20 mouse cellular contexts compared by ENCODE assay signal in the genomic region with DNA sequence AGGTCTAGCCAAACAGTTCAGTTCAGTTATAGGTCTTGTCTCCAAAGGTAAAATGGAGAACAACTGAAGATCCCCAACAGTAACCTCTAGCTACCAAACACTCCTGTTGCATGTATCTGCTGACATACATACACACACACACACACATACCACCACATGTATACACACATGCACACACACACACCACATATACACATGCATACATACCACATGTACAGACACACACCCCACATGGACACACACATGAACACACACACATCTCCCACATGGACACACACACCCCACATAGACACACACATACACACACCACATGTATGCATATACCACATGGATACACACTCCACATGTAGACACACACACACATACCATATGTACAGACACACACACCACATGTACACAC. TPM values are rescaled to one million over a fixed set of nuclear protein-coding genes. Genes with fewer than 3 reads are reported as not detected.
DNase-seq lines count a peak whose midpoint lies in the region; ATAC-seq and TF ChIP-seq lines count a peak whose summit lies in the region.
"Had no signal": no experiment of that assay in that cellular context is flagged by ENCODE, and none has a peak within 500 bp of the region (broad histone marks: within the 10 kb centered on the region; RNA-seq: fewer than 3 reads in every experiment).

No protein-coding gene starts in this region.

- intact Hi-C loops in left cerebral cortex, postnatal 36 days (cut with DNase I): loop anchor here (10.0 kb wide), 1 partner anchor 513 kb away; no protein-coding TSS in a partner anchor

- H3K36me3 ChIP-seq in heart, embryonic 11.5 days (ENCODE audit: control insufficient read depth, insufficient read depth, low read length): no peaks in the 10 kb centered on the region
- no peaks in the 10 kb centered on the region for H3K36me3 ChIP-seq in testis, adult 2 months (ENCODE audit: control insufficient read depth, insufficient read depth, low read length)
- H3K36me3 ChIP-seq in liver, embryonic 16.5 days (ENCODE audit: control insufficient read depth, insufficient read depth): no peaks in the 10 kb centered on the region
- H3K36me3 ChIP-seq: embryonic facial prominence, embryonic 15.5 days; heart, embryonic 13.5 days; hindbrain, embryonic 10.5 days; neural tube, embryonic 15.5 days had no signal

- no peaks in the 10 kb centered on the region; the same call in 1 of the 2 replicates for H3K4me1 ChIP-seq in heart, embryonic 11.5 days (ENCODE audit: control insufficient read depth, insufficient read depth, low read length)
- H3K4me1 ChIP-seq in testis, adult 2 months (ENCODE audit: control insufficient read depth, insufficient read depth, low read length): no peaks in the 10 kb centered on the region
- H3K4me1 ChIP-seq in liver, embryonic 16.5 days (ENCODE audit: control insufficient read depth, low read depth, low read length): peaks cover 11% of the 10 kb centered on the region

- no peak for TF ChIP-seq POLR2A in testis, adult 2 months (IDR thresholded peaks at IDR 0.05; ENCODE audit: control insufficient read depth, low read depth, low read length)

- no peak for TF ChIP-seq CTCF in testis, adult 2 months (IDR thresholded peaks at IDR 0.05; ENCODE audit: control insufficient read depth, insufficient read depth, insufficient replicate concordance, low read depth, low read length)

- H3K9ac ChIP-seq in heart, embryonic 11.5 days (ENCODE audit: low read depth, low read length): no peak overlapping the region
- H3K9ac ChIP-seq in liver, embryonic 16.5 days (ENCODE audit: low read depth, low read length): peak overlapping the region; percentile 48
- H3K9ac ChIP-seq: embryonic facial prominence, embryonic 15.5 days; heart, embryonic 13.5 days; neural tube, embryonic 15.5 days had no signal

- peaks cover 10% of the 10 kb centered on the region; the same call in 1 of the 2 replicates for H3K27me3 ChIP-seq in heart, embryonic 11.5 days (ENCODE audit: control insufficient read depth, insufficient read depth, low read length)
- no peaks in the 10 kb centered on the region for H3K27me3 ChIP-seq in testis, adult 2 months (ENCODE audit: control insufficient read depth, insufficient read depth, low read length)
- H3K27me3 ChIP-seq in liver, embryonic 16.5 days (ENCODE audit: control insufficient read depth, insufficient read depth, low read depth, low read length): no peaks in the 10 kb centered on the region

- H3K4me3 ChIP-seq in heart, embryonic 11.5 days (ENCODE audit: low read depth, low read length): no peak overlapping the region
- H3K4me3 ChIP-seq in testis, adult 2 months (ENCODE audit: control insufficient read depth, low read depth, low read length): peak overlapping the region; percentile 23; the same call in 1 of the 2 replicates
- H3K4me3 ChIP-seq in liver, embryonic 16.5 days (ENCODE audit: low read depth, low read length): peak overlapping the region; percentile 17
- H3K4me3 ChIP-seq: embryonic facial prominence, embryonic 15.5 days; heart, embryonic 13.5 days; hindbrain, embryonic 10.5 days; neural tube, embryonic 15.5 days had no signal

- no peak for DNase-seq in heart, adult 11 months
- no peak for DNase-seq in testis, postnatal 14 days (ENCODE audit: low spot score)
- DNase-seq in left cerebral cortex, postnatal 36 days (ENCODE audit: low spot score in 2 of 2): no peak
- no peak for DNase-seq in urinary bladder, postnatal 36 days (ENCODE audit: low spot score in 2 of 2)
- DNase-seq: B cell, adult 2 months; cerebellum, adult 18-20 months; gastrocnemius, postnatal 10 days; kidney, adult 8-10 months; kidney, postnatal 4 days; lung, adult 2 months; lung, postnatal 4 days; thymus, postnatal 25 days had no signal

- no peaks in the 10 kb centered on the region for H3K9me3 ChIP-seq in heart, embryonic 11.5 days (replicated peaks; ENCODE audit: control insufficient read depth, low read length)
- H3K9me3 ChIP-seq in liver, embryonic 16.5 days (replicated peaks; ENCODE audit: control insufficient read depth, low read length): no peaks in the 10 kb centered on the region
- H3K9me3 ChIP-seq: embryonic facial prominence, embryonic 15.5 days; heart, embryonic 13.5 days; hindbrain, embryonic 10.5 days; neural tube, embryonic 15.5 days had no signal

- peak overlapping the region; percentile 50; the same call in 1 of the 2 replicates for H3K27ac ChIP-seq in heart, embryonic 11.5 days (ENCODE audit: low read depth, low read length)
- H3K27ac ChIP-seq in testis, adult 2 months (ENCODE audit: control insufficient read depth, insufficient read depth, low read depth, low read length): no peak overlapping the region
- H3K27ac ChIP-seq in liver, embryonic 16.5 days (ENCODE audit: low read length): peak overlapping the region; percentile 89
- H3K27ac ChIP-seq: embryonic facial prominence, embryonic 15.5 days; heart, embryonic 13.5 days; hindbrain, embryonic 10.5 days; neural tube, embryonic 15.5 days had no signal

- no peak for ATAC-seq in heart, embryonic 11.5 days (replicated peaks; ENCODE audit: insufficient number of reproducible peaks, low FRiP score, low TSS enrichment)
- no peak for ATAC-seq in liver, embryonic 16.5 days (ENCODE audit: low read depth)

- H3K4me2 ChIP-seq in heart, embryonic 11.5 days: no peak overlapping the region
- peak overlapping the region; percentile 77 for H3K4me2 ChIP-seq in liver, embryonic 16.5 days (ENCODE audit: low read depth, low read length)
- H3K4me2 ChIP-seq: embryonic facial prominence, embryonic 15.5 days; neural tube, embryonic 15.5 days had no signal

RNA-seq across cellular contexts. Expression of a gene that starts 1.0 kb away (rescaled TPM):
- 4.1 and 6.4 TPM in 2 replicates for polyA plus RNA-seq in heart, embryonic 11.5 days (2014; fragmentation: Nextera tagmentation; extraction: Ambion mirVana)
- 0.75 and 0.84 TPM in 2 replicates for polyA plus RNA-seq in testis, adult 2 months (2012; rRNA removed)
- 18.7 and 19.7 TPM in 2 replicates for polyA plus RNA-seq in liver, embryonic 16.5 days (2015; fragmentation: Nextera tagmentation; extraction: Ambion mirVana)
- total RNA-seq in left cerebral cortex, postnatal 36 days (2021): under 1 TPM; 0.54 to 0.66 TPM
- polyA plus RNA-seq: small intestine, adult 2 months had no signal

RNA-seq across cellular contexts. Expression of a gene that starts 31.9 kb away (rescaled TPM):
- polyA plus RNA-seq in heart, embryonic 11.5 days (2014; fragmentation: Nextera tagmentation; extraction: Ambion mirVana): 47.3 and 50.7 TPM in 2 replicates
- polyA plus RNA-seq in testis, adult 2 months (2012; rRNA removed): 15.3 and 18.8 TPM in 2 replicates
- 32.6 and 33.0 TPM in 2 replicates for polyA plus RNA-seq in liver, embryonic 16.5 days (2015; fragmentation: Nextera tagmentation; extraction: Ambion mirVana)
- 10 to 100 TPM; 12.9 to 14.6 TPM for total RNA-seq in left cerebral cortex, postnatal 36 days (2021)

RNA-seq across cellular contexts. Expression of a gene that starts 32.0 kb away (rescaled TPM):
- 8.7 and 9.9 TPM in 2 replicates for polyA plus RNA-seq in heart, embryonic 11.5 days (2014; fragmentation: Nextera tagmentation; extraction: Ambion mirVana)
- 2.7 and 4.1 TPM in 2 replicates for polyA plus RNA-seq in testis, adult 2 months (2012; rRNA removed)
- polyA plus RNA-seq in liver, embryonic 16.5 days (2015; fragmentation: Nextera tagmentation; extraction: Ambion mirVana): 2.7 and 3.0 TPM in 2 replicates
- 1 to 10 TPM; 4.8 to 7.3 TPM for total RNA-seq in left cerebral cortex, postnatal 36 days (2021)
